Mouse (Mus musculus): ENCODE results near the gene Trap1a.
"Not testable (repeated sequence)": the region's sequence is repeated elsewhere in the genome, so short reads cannot be mapped to it uniquely, and the experiment has no call there.

Gene Trap1a

GRCm38 (mm10) chrX:139333263-139333994, at the start of gene Trap1a:
Gene Trap1a, plus strand, starts transcription at chrX:139333683.
- in situ Hi-C loops (cut with MboI, MseI), result no loop called here

- in situ Hi-C loops (cut with MboI, MseI), result no loop called here
These were observed 40.4 kb upstream of the Trap1a start for GRCm38 (mm10) chrX:139293114-139293513.

GRCm38 (mm10) chrX:139295325-139295724, 38.2 kb upstream of the Trap1a start:
- in situ Hi-C loops (cut with MboI, MseI), result no loop called here

- in situ Hi-C loops (cut with MboI, MseI), result not testable (repeated sequence)
These were observed 16.1 kb upstream of the Trap1a start for GRCm38 (mm10) chrX:139317356-139317755.

GRCm38 (mm10) chrX:139332583-139332982, 900 bp upstream of the Trap1a start:
- in situ Hi-C loops (cut with MboI, MseI), result no loop called here

- in situ Hi-C loops (cut with MboI, MseI), result no loop called here
These were observed 1.3 kb downstream of the Trap1a start for GRCm38 (mm10) chrX:139334504-139335418.

GRCm38 (mm10) chrX:139335419-139336074, 2.1 kb downstream of the Trap1a start:
- in situ Hi-C loops (cut with MboI, MseI), result no loop called here

GRCm38 (mm10) chrX:139339553-139339952, 6.1 kb downstream of the Trap1a start:
- in situ Hi-C loops (cut with MboI, MseI), result no loop called here

- in situ Hi-C loops (cut with MboI, MseI), result no loop called here
These were observed 7.7 kb downstream of the Trap1a start for GRCm38 (mm10) chrX:139341185-139341584.

GRCm38 (mm10) chrX:139352192-139352772, 18.8 kb downstream of the Trap1a start:
- in situ Hi-C loops (cut with MboI, MseI), result no loop called here

- in situ Hi-C loops (cut with MboI, MseI), result no loop called here
These were observed 24.3 kb downstream of the Trap1a start for GRCm38 (mm10) chrX:139357639-139358260.

- in situ Hi-C loops (cut with MboI, MseI), result no loop called here
These were observed 24.9 kb downstream of the Trap1a start for GRCm38 (mm10) chrX:139358361-139358760.

GRCm38 (mm10) chrX:139366837-139367528, 33.5 kb downstream of the Trap1a start:
- in situ Hi-C loops (cut with MboI, MseI), result no loop called here

- in situ Hi-C loops (cut with MboI, MseI), result no loop called here
These were observed 34.0 kb downstream of the Trap1a start for GRCm38 (mm10) chrX:139367529-139367908.

GRCm38 (mm10) chrX:139369122-139369521, 35.6 kb downstream of the Trap1a start:
- in situ Hi-C loops (cut with MboI, MseI), result no loop called here

GRCm38 (mm10) chrX:139372665-139373064, 39.2 kb downstream of the Trap1a start:
- in situ Hi-C loops (cut with MboI, MseI), result no loop called here
